Mouse (Mus musculus) CH12.LX (cell line): ENCODE measurements around the gene Ring1.
A peak's percentile ranks its signal among the peaks of the same experiment; 100 is the strongest.

Experiments
- CHD1 ChIP-seq: IDR thresholded peaks from 2 replicates; pipeline ENCODE4 v1.6.1; 2012; ENCODE audit warnings: low read depth, low read length, improper control_type of control experiment, inconsistent platforms
- CTCF ChIP-seq, 2 experiments: IDR thresholded peaks in 1 of 2; conservative IDR thresholded peaks in 1 of 2; 2 replicates each; pipeline ENCODE4 v1.5.1; 2011 to 2012; ENCODE audit warnings: low read depth in 2 of 2, low read length in 2 of 2, improper control_type of control experiment in 1 of 2, inconsistent platforms in 1 of 2, mild to moderate bottlenecking in 1 of 2, moderate library complexity in 1 of 2
- EP300 ChIP-seq: IDR thresholded peaks from 2 replicates; pipeline ENCODE4 v1.6.1; 2011; ENCODE audit warnings: low read length, improper control_type of control experiment
- GABPA ChIP-seq: IDR thresholded peaks from 2 replicates; pipeline ENCODE4 v1.6.1; 2012; ENCODE audit warnings: low read depth, low read length, improper control_type of control experiment, inconsistent platforms; ENCODE audit not compliant: insufficient replicate concordance
- HCFC1 ChIP-seq: IDR thresholded peaks from 2 replicates; pipeline ENCODE4 v1.6.1; 2012; ENCODE audit warnings: low read depth, mild to moderate bottlenecking, inconsistent platforms, low read length, improper control_type of control experiment
- JUND ChIP-seq: conservative IDR thresholded peaks from 2 replicates; pipeline ENCODE4 v1.6.1; 2011; ENCODE audit warnings: low read depth, low read length, improper control_type of control experiment
- MXI1 ChIP-seq: IDR thresholded peaks from 2 replicates; pipeline ENCODE4 v1.6.1; 2011; ENCODE audit warnings: mild to moderate bottlenecking, low read depth, low read length, improper control_type of control experiment
- NELFE ChIP-seq: IDR thresholded peaks from 2 replicates; pipeline ENCODE4 v1.6.1; 2011; ENCODE audit warnings: low read depth, low read length, improper control_type of control experiment
- PAX5 ChIP-seq: IDR thresholded peaks from 2 replicates; pipeline ENCODE4 v1.6.1; 2012; ENCODE audit warnings: low read length, inconsistent platforms, mixed read lengths
- POLR2A ChIP-seq: IDR thresholded peaks from 2 replicates; pipeline ENCODE4 v1.6.1; 2011; ENCODE audit warnings: low read depth, mild to moderate bottlenecking, improper control_type of control experiment, low read length
- UBTF ChIP-seq: IDR thresholded peaks from 2 replicates; pipeline ENCODE4 v1.6.1; 2012; ENCODE audit warnings: low read depth, mild to moderate bottlenecking, inconsistent platforms, low read length, improper control_type of control experiment, moderate library complexity
- ZNF384 ChIP-seq: IDR thresholded peaks from 2 replicates; pipeline ENCODE4 v1.6.1; 2012; ENCODE audit warnings: low read depth, low read length, improper control_type of control experiment, inconsistent platforms

GRCm38 (mm10) chr17:34027656-34028223 lies 3.3 kb upstream of the Ring1 start, which contains the start of gene H2-Ke6:
- peak; percentile 77 for TF ChIP-seq POLR2A
- peak; percentile 77 for TF ChIP-seq MXI1
- TF ChIP-seq PAX5: no peak
- TF ChIP-seq UBTF: peak; percentile 96
- peak in 1 of 2 experiments; percentile 28; a peak in 2 of 4 replicates for TF ChIP-seq CTCF (conservative IDR thresholded peaks at IDR 0.05 in 1 of 2, IDR thresholded peaks at IDR 0.05 in 1 of 2; ENCODE audit: low read depth in 2 of 2, low read length in 2 of 2)
- TF ChIP-seq EP300: no peak
- TF ChIP-seq GABPA: no peak
- no peak for TF ChIP-seq ZNF384
- TF ChIP-seq NELFE: peak; percentile 60; the same call in 1 of the 2 replicates
- TF ChIP-seq JUND: no peak
- 0 out of 2 replicates have a peak, but pooled peaks have one; percentile 28 for TF ChIP-seq CHD1
- no peak; the same call in 1 of the 2 replicates for TF ChIP-seq HCFC1
